Mouse (Mus musculus): ENCODE data around the gene Shb.

DNA sequence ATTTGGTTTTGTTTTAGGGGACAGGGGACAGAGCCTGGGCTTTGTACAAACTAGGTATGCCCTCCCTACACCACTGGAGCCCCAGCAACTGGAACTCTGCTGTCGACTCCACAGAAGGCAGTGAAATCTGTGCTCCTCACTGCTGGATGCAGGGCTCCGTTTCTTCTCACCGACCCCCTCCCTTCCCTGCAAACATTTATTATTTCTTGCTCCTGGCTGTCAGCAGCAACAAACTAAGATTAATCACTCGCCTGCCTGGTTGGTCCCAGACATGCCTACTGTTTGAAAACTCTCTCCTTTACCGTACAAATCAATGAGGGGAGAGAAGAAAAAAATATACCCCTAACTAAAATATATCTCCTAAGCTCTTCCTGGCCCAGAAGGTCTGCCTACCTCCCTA is 93.0 kb downstream of the Shb start:
- TF ChIP-seq POLR2A (IDR thresholded peaks at IDR 0.05; ENCODE audit: low read depth, low read length): no peak
- no peak for TF ChIP-seq NRF1 (IDR thresholded peaks at IDR 0.05; ENCODE audit: low read depth, low read length)
- TF ChIP-seq MYC (IDR thresholded peaks at IDR 0.05; ENCODE audit: low read depth, low read length): no peak
- TF ChIP-seq NELFE (IDR thresholded peaks at IDR 0.05; ENCODE audit: low read depth, low read length): no peak
- no peak for TF ChIP-seq RAD21 (IDR thresholded peaks at IDR 0.05; ENCODE audit: low read depth, low read length)
- TF ChIP-seq MAX (IDR thresholded peaks at IDR 0.05; ENCODE audit: low read length): no peak
- no peak for TF ChIP-seq BHLHE40 (IDR thresholded peaks at IDR 0.05; ENCODE audit: low read depth, low read length)
- TF ChIP-seq CHD2 (IDR thresholded peaks at IDR 0.05; ENCODE audit: low read length): no peak
- TF ChIP-seq ETS1 (conservative IDR thresholded peaks at IDR 0.05; ENCODE audit: low read depth, low read length): no peak
- TF ChIP-seq HCFC1 (IDR thresholded peaks at IDR 0.05; ENCODE audit: low read depth, low read length): no peak
- no peak for TF ChIP-seq SIN3A (IDR thresholded peaks at IDR 0.05; ENCODE audit: low read length)
- no peak for TF ChIP-seq USF1 (IDR thresholded peaks at IDR 0.05; ENCODE audit: low read depth, low read length)

Measured in CH12.LX (cell line).